Mouse (Mus musculus): Measurements from ENCODE around the gene Abr. TPM values are rescaled to one million over a fixed set of nuclear protein-coding genes. Genes with fewer than 3 reads are reported as not detected.

The Abr gene
- total RNA-seq, 2 experiments from 2014 or later = 502 to 515 TPM

DNA sequence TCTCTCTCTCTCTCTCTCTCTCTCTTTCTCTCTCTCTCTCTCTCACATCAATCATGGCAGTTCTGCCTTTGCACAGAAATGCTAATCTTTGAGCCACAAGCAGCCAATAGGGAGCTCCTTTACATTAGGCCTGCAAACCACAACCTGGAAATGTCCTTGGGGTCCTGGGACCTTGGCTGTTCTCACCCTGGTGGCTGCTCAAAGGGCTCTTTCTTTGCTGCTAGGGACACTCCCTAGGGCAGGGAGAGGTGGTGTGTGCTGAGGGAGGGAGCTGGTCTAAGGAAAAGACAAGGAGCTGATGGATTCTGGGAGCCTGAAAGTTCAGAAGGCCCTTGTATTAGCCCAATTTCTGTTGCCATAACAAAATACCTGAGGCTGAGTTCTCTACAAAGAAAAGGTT, 251.6 kb downstream of the Abr start:
- DNase-seq = no peak

Other genes starting within 250 kb of the Abr start
- gene Nxn, start 223.2 kb downstream of the Abr start, total RNA-seq (2021) = 10 to 100 TPM in 1 of 2 experiments, 1 to 10 TPM in 1; 9.5 to 11.6 TPM
- 10 to 100 TPM; 32.7 to 33.6 TPM for gene Timm22, start 215.4 kb downstream of the Abr start, total RNA-seq (2021)
- gene Bhlha9, start 50.2 kb upstream of the Abr start, total RNA-seq (2021) = 1 to 10 TPM; 5.1 to 5.2 TPM
- gene Trarg1, start 57.5 kb upstream of the Abr start, total RNA-seq (2021) = under 1 TPM; 0.17 to 0.51 TPM
- gene Gosr1, start 141.3 kb upstream of the Abr start, total RNA-seq (2021) = 10 to 100 TPM; 59.6 to 60.3 TPM
- gene Cpd, start 224.7 kb upstream of the Abr start, total RNA-seq (2021) = 10 to 100 TPM; 61.8 to 67.7 TPM